Mouse (Mus musculus): Measurements from ENCODE around the gene Cfap97d1.

- no peak for TF ChIP-seq CTCF (IDR thresholded peaks at IDR 0.05; ENCODE audit: borderline replicate concordance, extremely low read depth, insufficient read depth, insufficient read length)
- no peak for TF ChIP-seq POLR2A (IDR thresholded peaks at IDR 0.05; ENCODE audit: borderline replicate concordance, extremely low read depth, insufficient read depth, insufficient read length, poor library complexity, severe bottlenecking)
Measured at GRCm38 (mm10) chr11:101968311-101968710, 15.8 kb upstream of the Cfap97d1 start.
